Mouse (Mus musculus): ENCODE measurements around the gene Slc12a5. TPM values are rescaled to one million over a fixed set of nuclear protein-coding genes. Genes with fewer than 3 reads are reported as not detected.

The Slc12a5 gene
- polyA plus RNA-seq, 1 experiment = 15.9 TPM

- TF ChIP-seq POLR2A (IDR thresholded peaks at IDR 0.05; ENCODE audit: control insufficient read depth, low read depth, low read length) (no peak), CTCF (IDR thresholded peaks at IDR 0.05; ENCODE audit: control insufficient read depth, insufficient read depth, insufficient replicate concordance, low read depth, low read length) (no peak)
- H3K36me3 ChIP-seq (ENCODE audit: control insufficient read depth, insufficient read depth, low read length) = no peaks in the 10 kb centered on the region
- peak overlapping the region; percentile 67 for H3K4me3 ChIP-seq (ENCODE audit: control insufficient read depth, low read depth, low read length)
- no peaks in the 10 kb centered on the region for H3K27me3 ChIP-seq (ENCODE audit: control insufficient read depth, insufficient read depth, low read length)
- no peak overlapping the region for H3K27ac ChIP-seq (ENCODE audit: control insufficient read depth, insufficient read depth, low read depth, low read length)
- peaks cover 37% of the 10 kb centered on the region for H3K4me1 ChIP-seq (ENCODE audit: control insufficient read depth, insufficient read depth, low read length)
These were observed 7.3 kb downstream of the Slc12a5 start for GRCm38 (mm10) chr2:164967761-164968440.

- H3K27ac ChIP-seq (ENCODE audit: control insufficient read depth, insufficient read depth, low read depth, low read length) = no peak overlapping the region
- no peak for TF ChIP-seq CTCF (IDR thresholded peaks at IDR 0.05; ENCODE audit: control insufficient read depth, insufficient read depth, insufficient replicate concordance, low read depth, low read length)
- H3K4me3 ChIP-seq (ENCODE audit: control insufficient read depth, low read depth, low read length) = peak overlapping the region; percentile 67
- peaks cover 38% of the 10 kb centered on the region for H3K4me1 ChIP-seq (ENCODE audit: control insufficient read depth, insufficient read depth, low read length)
- H3K27me3 ChIP-seq (ENCODE audit: control insufficient read depth, insufficient read depth, low read length) = no peaks in the 10 kb centered on the region
- H3K36me3 ChIP-seq (ENCODE audit: control insufficient read depth, insufficient read depth, low read length) = no peaks in the 10 kb centered on the region
These were observed 7.8 kb downstream of the Slc12a5 start for GRCm38 (mm10) chr2:164968451-164968851.

- TF ChIP-seq POLR2A (IDR thresholded peaks at IDR 0.05; ENCODE audit: control insufficient read depth, low read depth, low read length) = no peak
- TF ChIP-seq CTCF (IDR thresholded peaks at IDR 0.05; ENCODE audit: control insufficient read depth, insufficient read depth, insufficient replicate concordance, low read depth, low read length) = no peak
- Histone ChIP-seq H3K27me3 (ENCODE audit: control insufficient read depth, insufficient read depth, low read length) (no peaks in the 10 kb centered on the region), H3K4me3 (ENCODE audit: control insufficient read depth, low read depth, low read length) (peak overlapping the region; percentile 67), H3K36me3 (ENCODE audit: control insufficient read depth, insufficient read depth, low read length) (no peaks in the 10 kb centered on the region), H3K4me1 (ENCODE audit: control insufficient read depth, insufficient read depth, low read length) (peaks cover 36% of the 10 kb centered on the region), H3K27ac (ENCODE audit: control insufficient read depth, insufficient read depth, low read depth, low read length) (no peak overlapping the region)
These were observed 8.8 kb downstream of the Slc12a5 start for GRCm38 (mm10) chr2:164969348-164969781.

GRCm38 (mm10) chr2:164970631-164971196, 10.1 kb downstream of the Slc12a5 start:
- no peak for TF ChIP-seq CTCF (IDR thresholded peaks at IDR 0.05; ENCODE audit: control insufficient read depth, insufficient read depth, insufficient replicate concordance, low read depth, low read length)
- TF ChIP-seq POLR2A (IDR thresholded peaks at IDR 0.05; ENCODE audit: control insufficient read depth, low read depth, low read length) = no peak
- no peak overlapping the region for H3K27ac ChIP-seq (ENCODE audit: control insufficient read depth, insufficient read depth, low read depth, low read length)
- peaks cover 32% of the 10 kb centered on the region for H3K4me1 ChIP-seq (ENCODE audit: control insufficient read depth, insufficient read depth, low read length)
- H3K36me3 ChIP-seq (ENCODE audit: control insufficient read depth, insufficient read depth, low read length) = no peaks in the 10 kb centered on the region
- H3K27me3 ChIP-seq (ENCODE audit: control insufficient read depth, insufficient read depth, low read length) = no peaks in the 10 kb centered on the region
- peak overlapping the region; percentile 88 for H3K4me3 ChIP-seq (ENCODE audit: control insufficient read depth, low read depth, low read length)

GRCm38 (mm10) chr2:164972646-164973045, 12.0 kb downstream of the Slc12a5 start:
- no peak overlapping the region for H3K4me3 ChIP-seq (ENCODE audit: control insufficient read depth, low read depth, low read length)
- no peaks in the 10 kb centered on the region for H3K27me3 ChIP-seq (ENCODE audit: control insufficient read depth, insufficient read depth, low read length)
- no peaks in the 10 kb centered on the region for H3K36me3 ChIP-seq (ENCODE audit: control insufficient read depth, insufficient read depth, low read length)
- peaks cover 28% of the 10 kb centered on the region for H3K4me1 ChIP-seq (ENCODE audit: control insufficient read depth, insufficient read depth, low read length)
- TF ChIP-seq CTCF (IDR thresholded peaks at IDR 0.05; ENCODE audit: control insufficient read depth, insufficient read depth, insufficient replicate concordance, low read depth, low read length) = no peak
- TF ChIP-seq POLR2A (IDR thresholded peaks at IDR 0.05; ENCODE audit: control insufficient read depth, low read depth, low read length) = no peak
- no peak overlapping the region for H3K27ac ChIP-seq (ENCODE audit: control insufficient read depth, insufficient read depth, low read depth, low read length)

GRCm38 (mm10) chr2:164975611-164976010, 15.0 kb downstream of the Slc12a5 start:
- Histone ChIP-seq H3K27me3 (ENCODE audit: control insufficient read depth, insufficient read depth, low read length) (no peaks in the 10 kb centered on the region), H3K36me3 (ENCODE audit: control insufficient read depth, insufficient read depth, low read length) (no peaks in the 10 kb centered on the region), H3K4me1 (ENCODE audit: control insufficient read depth, insufficient read depth, low read length) (peaks cover 12% of the 10 kb centered on the region), H3K27ac (ENCODE audit: control insufficient read depth, insufficient read depth, low read depth, low read length) (no peak overlapping the region), H3K4me3 (ENCODE audit: control insufficient read depth, low read depth, low read length) (no peak overlapping the region)
- TF ChIP-seq CTCF (IDR thresholded peaks at IDR 0.05; ENCODE audit: control insufficient read depth, insufficient read depth, insufficient replicate concordance, low read depth, low read length) = no peak
- TF ChIP-seq POLR2A (IDR thresholded peaks at IDR 0.05; ENCODE audit: control insufficient read depth, low read depth, low read length) = no peak

GRCm38 (mm10) chr2:164979749-164980148, 19.1 kb downstream of the Slc12a5 start:
- no peaks in the 10 kb centered on the region for H3K36me3 ChIP-seq (ENCODE audit: control insufficient read depth, insufficient read depth, low read length)
- no peak overlapping the region for H3K4me3 ChIP-seq (ENCODE audit: control insufficient read depth, low read depth, low read length)
- TF ChIP-seq POLR2A (IDR thresholded peaks at IDR 0.05; ENCODE audit: control insufficient read depth, low read depth, low read length) (no peak), CTCF (IDR thresholded peaks at IDR 0.05; ENCODE audit: control insufficient read depth, insufficient read depth, insufficient replicate concordance, low read depth, low read length) (no peak)
- no peak overlapping the region for H3K27ac ChIP-seq (ENCODE audit: control insufficient read depth, insufficient read depth, low read depth, low read length)
- no peaks in the 10 kb centered on the region for H3K27me3 ChIP-seq (ENCODE audit: control insufficient read depth, insufficient read depth, low read length)
- no peaks in the 10 kb centered on the region for H3K4me1 ChIP-seq (ENCODE audit: control insufficient read depth, insufficient read depth, low read length)

Data from testis, adult 2 months (tissue).